Mouse (Mus musculus) liver, adult 2 months (tissue): Measurements from ENCODE around the gene Pak7. TPM values are rescaled to one million over a fixed set of nuclear protein-coding genes. Genes with fewer than 3 reads are reported as not detected.

Experiments
- DNase-seq: peaks from one replicate; pipeline ENCODE4 v3.0.0-alpha.2; 2011; ENCODE audit warnings: low read depth, low spot score; ENCODE audit errors: extremely low read depth
- H3K27ac ChIP-seq: fragments of 200-500 bp; replicated peaks from 2 replicates; pipeline ENCODE4 v1.5.1; 2012; ENCODE audit warnings: low read depth, mild to moderate bottlenecking, control low read depth, inconsistent platforms, low read length; ENCODE audit not compliant: insufficient read depth
- H3K27me3 ChIP-seq: fragments of 200-500 bp; 2 replicates; pipeline ENCODE4 v1.6.1; 2012; ENCODE audit warnings: mild to moderate bottlenecking, moderate library complexity, low read length, inconsistent platforms; ENCODE audit not compliant: control insufficient read depth, insufficient read depth
- H3K36me3 ChIP-seq: fragments of 200-500 bp; 2 replicates; pipeline ENCODE4 v1.6.1; 2012; ENCODE audit warnings: low read length, inconsistent platforms; ENCODE audit not compliant: control insufficient read depth, insufficient read depth
- H3K4me1 ChIP-seq: fragments of 200-500 bp; 2 replicates; pipeline ENCODE4 v1.6.1; 2011; ENCODE audit warnings: low read length; ENCODE audit not compliant: control insufficient read depth, insufficient read depth
- H3K4me3 ChIP-seq: fragments of 200-500 bp; 2 replicates; pipeline ENCODE4 v1.5.1; 2011; ENCODE audit warnings: low read depth, mild to moderate bottlenecking, control low read depth, low read length, moderate library complexity; ENCODE audit not compliant: insufficient read depth
- H3K79me2 ChIP-seq: fragments of 200-500 bp; 2 replicates; pipeline ENCODE4 v1.6.1; 2012; ENCODE audit warnings: inconsistent platforms, mild to moderate bottlenecking, low read length, moderate library complexity; ENCODE audit not compliant: control insufficient read depth, insufficient read depth
- H3K9ac ChIP-seq: fragments of 200-500 bp; 2 replicates; pipeline ENCODE4 v1.6.1; 2012; ENCODE audit warnings: low read depth, mild to moderate bottlenecking, control low read depth, inconsistent platforms, low read length
- CTCF ChIP-seq: fragments of 200-500 bp; IDR thresholded peaks from 2 replicates; pipeline ENCODE4 v1.5.1; 2011; ENCODE audit warnings: low read depth, low read length, control low read depth
- POLR2A ChIP-seq: fragments of 200-500 bp; IDR thresholded peaks from 2 replicates; pipeline ENCODE4 v1.6.1; 2011; ENCODE audit warnings: low read length, control low read depth; ENCODE audit not compliant: insufficient read depth; ENCODE audit errors: extremely low read depth
- WGBS: fragments of 180-500 bp; shearing (Covaris S2); methylation state at CpG from one replicate; pipeline ENCODE4 v1.1.7; 2018; 5-methylcytosine and 5-hydroxymethylcytosine counted together
- polyA plus RNA-seq: library from polyadenylated mRNA; depleted of rRNA; stranded (reverse); fragments of >200 nt; gene quantifications from 2 replicates; pipeline ENCODE4 v1.2.3, GENCODE M21; 2012
- total RNA-seq: library from RNA; depleted of rRNA; stranded (reverse); fragments of >200 nt; gene quantifications from 2 replicates; pipeline ENCODE4 v1.2.3, GENCODE M21; 2014

The Pak7 gene
- total and polyA plus RNA-seq, 2 experiments, result not detected

DNA sequence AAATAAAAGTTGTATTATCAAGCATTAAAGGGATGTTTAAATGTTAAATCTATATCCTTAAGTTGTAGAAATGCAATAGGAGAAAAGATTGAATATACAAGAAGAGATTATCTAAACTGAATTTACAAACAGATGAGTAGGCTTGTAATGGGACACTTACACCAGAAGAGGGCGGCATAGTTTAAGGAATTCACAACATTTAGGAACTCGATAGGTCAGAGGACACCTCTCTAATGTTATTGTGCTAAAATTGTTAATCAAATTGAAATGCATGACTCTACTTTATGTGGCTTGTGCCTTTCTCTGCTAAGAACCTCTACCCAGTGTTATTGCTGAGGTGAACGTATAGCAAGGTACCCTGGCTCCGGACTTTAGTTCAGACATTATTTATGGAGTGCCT lies 238.2 kb downstream of the Pak7 start:
- no peak overlapping the region for H3K9ac ChIP-seq
- peak; percentile 44 for DNase-seq
- H3K4me3 ChIP-seq, result no peak overlapping the region
- TF ChIP-seq CTCF, result peak; percentile 43
- no peak for TF ChIP-seq POLR2A
- no peaks in the 10 kb centered on the region for H3K4me1 ChIP-seq
- no peaks in the 10 kb centered on the region for H3K79me2 ChIP-seq
- no peak overlapping the region for H3K27ac ChIP-seq
- no peaks in the 10 kb centered on the region for H3K27me3 ChIP-seq
- 41% methylated on average over 4 of the region's 4 CpGs for WGBS
- no peaks in the 10 kb centered on the region for H3K36me3 ChIP-seq

DNA sequence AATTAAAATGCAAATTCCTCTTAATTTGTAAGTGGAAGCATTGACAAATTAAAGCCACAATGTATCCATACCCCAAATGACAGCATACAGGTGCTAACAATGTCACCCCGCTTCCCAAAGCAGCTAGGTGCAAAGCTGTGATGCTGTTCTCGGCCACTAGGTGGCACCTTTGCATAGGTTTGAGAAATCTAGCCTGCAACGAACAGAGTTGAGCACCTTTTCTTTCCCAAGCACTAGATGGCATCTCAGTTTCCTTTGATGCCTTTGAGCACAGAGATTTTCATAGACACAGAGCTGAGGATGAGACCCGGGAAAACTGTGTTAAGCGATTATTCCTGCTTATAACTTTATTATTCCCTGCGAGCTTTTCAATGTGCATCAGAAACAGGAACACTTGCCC lies 238.8 kb downstream of the Pak7 start:
- peak; percentile 83 for TF ChIP-seq CTCF
- no peak for TF ChIP-seq POLR2A
- peak; percentile 61 for DNase-seq
- no peak overlapping the region for H3K4me3 ChIP-seq
- no peaks in the 10 kb centered on the region for H3K36me3 ChIP-seq
- no peak overlapping the region for H3K9ac ChIP-seq
- no peaks in the 10 kb centered on the region for H3K4me1 ChIP-seq
- no peak overlapping the region for H3K27ac ChIP-seq
- H3K79me2 ChIP-seq, result no peaks in the 10 kb centered on the region
- H3K27me3 ChIP-seq, result no peaks in the 10 kb centered on the region
- 3% methylated on average over 6 of the region's 6 CpGs for WGBS

DNA sequence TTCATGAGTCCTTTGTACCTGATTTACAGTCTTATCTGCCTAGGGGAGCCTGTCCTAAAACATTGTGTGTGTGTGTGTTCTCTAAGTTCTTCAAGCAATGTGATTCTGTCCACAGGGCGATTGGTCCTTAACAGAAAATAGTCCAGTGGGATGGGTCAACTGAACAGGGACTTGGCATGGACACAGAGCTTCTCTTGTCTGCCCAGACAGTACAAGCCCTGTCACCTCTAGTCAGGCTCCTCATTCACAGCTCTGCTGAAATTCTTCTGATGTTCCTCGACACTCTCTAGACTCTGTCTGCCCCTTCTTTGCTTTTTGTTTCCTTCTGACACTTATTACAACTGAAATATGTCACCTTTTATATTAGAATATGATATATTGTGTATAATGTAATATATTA lies 247.0 kb downstream of the Pak7 start:
- no peaks in the 10 kb centered on the region for H3K36me3 ChIP-seq
- H3K27me3 ChIP-seq, result no peaks in the 10 kb centered on the region
- 68% methylated on average over 2 of the region's 2 CpGs for WGBS

DNA sequence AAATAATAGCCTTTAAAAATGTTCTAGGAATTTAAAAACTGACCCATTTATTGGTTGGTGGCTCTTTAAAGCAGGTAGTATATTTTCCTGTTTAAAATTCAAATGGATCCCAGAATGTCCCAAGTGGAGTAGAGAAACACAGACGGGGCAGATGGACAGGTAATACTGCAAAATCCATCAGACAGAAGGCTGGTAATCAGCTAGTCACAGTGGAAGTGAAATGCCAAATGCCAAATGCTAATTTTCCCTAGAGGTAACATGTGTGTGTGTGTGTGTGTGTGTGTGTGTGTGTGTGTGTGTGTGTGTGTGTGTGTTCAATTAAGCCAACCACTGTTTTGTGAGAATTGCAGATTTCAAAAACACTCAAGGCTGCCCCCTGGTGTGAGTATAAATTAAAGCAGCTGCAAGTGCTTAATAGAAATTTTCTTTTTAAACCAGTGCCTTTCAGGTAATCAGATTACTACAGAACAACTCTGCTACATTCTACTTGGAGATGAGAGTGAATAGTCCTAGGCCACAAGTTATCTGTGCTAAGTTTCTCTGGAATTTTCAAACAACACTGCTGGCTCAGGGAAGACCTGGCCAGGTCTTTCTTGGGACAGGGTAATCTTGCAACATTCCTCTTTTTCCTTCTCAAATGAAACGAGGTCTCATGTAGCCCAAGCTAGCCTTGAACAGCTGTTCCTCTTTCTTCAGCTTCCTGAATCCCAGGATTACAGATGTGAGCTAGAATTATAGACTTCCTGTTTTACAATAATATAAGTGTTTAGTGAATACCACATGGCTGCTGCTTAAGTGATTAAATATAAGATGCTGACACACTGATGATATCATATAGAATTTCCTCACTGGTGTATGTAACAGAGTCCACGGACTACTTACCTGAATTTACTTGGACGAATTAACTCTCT lies 248.4 kb downstream of the Pak7 start:
- no peaks in the 10 kb centered on the region for H3K4me1 ChIP-seq
- no peaks in the 10 kb centered on the region for H3K27me3 ChIP-seq
- H3K4me3 ChIP-seq, result no peak overlapping the region
- no peaks in the 10 kb centered on the region for H3K36me3 ChIP-seq
- no peaks in the 10 kb centered on the region for H3K79me2 ChIP-seq
- TF ChIP-seq CTCF (no peak), POLR2A (no peak)
- 49% methylated on average over 4 of the region's 4 CpGs for WGBS
- H3K9ac ChIP-seq, result no peak overlapping the region
- peak; percentile 14 for DNase-seq
- no peak overlapping the region for H3K27ac ChIP-seq

More for the DNA sequence above, 247.0 kb downstream of the Pak7 start:
- Histone ChIP-seq H3K79me2 (no peaks in the 10 kb centered on the region), H3K4me3 (no peak overlapping the region), H3K9ac (no peak overlapping the region), H3K27ac (no peak overlapping the region), H3K4me1 (no peaks in the 10 kb centered on the region)
- DNase-seq, result no peak
- no peak for TF ChIP-seq CTCF
- TF ChIP-seq POLR2A, result no peak

DNA sequence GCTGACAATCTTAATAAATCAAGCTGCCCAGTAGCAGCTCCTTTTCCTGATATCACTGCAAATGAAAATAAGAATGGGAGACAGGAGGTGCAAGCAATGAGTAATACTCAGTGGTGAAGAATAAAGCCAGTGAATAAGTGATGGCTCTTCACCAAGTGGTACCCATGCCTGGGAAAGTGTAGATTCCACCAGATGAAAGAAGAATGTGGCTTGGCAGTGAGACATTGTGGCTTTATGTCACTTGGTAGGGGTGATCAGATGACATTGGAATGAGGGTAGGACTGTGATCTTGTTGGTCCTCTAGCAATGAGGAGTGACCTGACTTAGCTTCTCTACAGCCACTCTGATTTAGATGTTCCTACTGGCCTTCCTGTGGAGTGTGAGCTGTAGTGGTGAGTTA lies 249.3 kb downstream of the Pak7 start:
- TF ChIP-seq CTCF (no peak), POLR2A (no peak)
- H3K27ac ChIP-seq, result no peak overlapping the region

DNA sequence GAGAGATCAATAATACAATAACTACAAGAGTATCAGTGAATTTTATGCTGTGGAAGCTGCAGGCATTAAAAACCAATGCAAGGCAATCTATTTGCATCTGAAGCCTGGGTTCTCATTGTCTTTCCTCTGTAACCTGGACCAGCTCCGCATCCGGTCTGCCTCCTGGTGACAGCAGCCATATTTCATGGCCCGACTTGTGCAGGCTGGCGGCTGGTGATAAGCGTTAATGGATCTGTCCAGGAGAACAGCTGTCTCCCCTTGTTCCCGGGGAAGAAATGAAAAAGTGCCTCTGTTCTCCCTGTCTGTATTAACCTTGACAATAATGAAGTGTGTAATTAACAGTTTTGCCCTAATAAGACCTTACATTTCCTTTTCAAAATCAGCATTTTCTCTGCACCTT lies 265.9 kb downstream of the Pak7 start:
- H3K4me3 ChIP-seq, result no peak overlapping the region
- no peaks in the 10 kb centered on the region for H3K36me3 ChIP-seq
- H3K27me3 ChIP-seq, result no peaks in the 10 kb centered on the region
- WGBS, result 70% methylated on average over 6 of the region's 6 CpGs
- no peaks in the 10 kb centered on the region for H3K4me1 ChIP-seq
- no peak overlapping the region for H3K27ac ChIP-seq
- DNase-seq, result no peak
- TF ChIP-seq CTCF (no peak), POLR2A (no peak)
- no peak overlapping the region for H3K9ac ChIP-seq
- no peaks in the 10 kb centered on the region for H3K79me2 ChIP-seq

More for the DNA sequence above, 249.3 kb downstream of the Pak7 start:
- Histone ChIP-seq H3K4me1 (no peaks in the 10 kb centered on the region), H3K4me3 (no peak overlapping the region), H3K9ac (no peak overlapping the region), H3K36me3 (no peaks in the 10 kb centered on the region), H3K79me2 (no peaks in the 10 kb centered on the region), H3K27me3 (no peaks in the 10 kb centered on the region)
- no peak for DNase-seq
